Mouse (Mus musculus) heart, postnatal 0 days (tissue): ENCODE measurements around the gene Kif23. TPM values are rescaled to one million over a fixed set of nuclear protein-coding genes. Genes with fewer than 3 reads are reported as not detected.
A peak's percentile ranks its signal among the peaks of the same experiment; 100 is the strongest.

Experiments used
- ATAC-seq: fragments of 200-750 bp; cut with Nextera tagmentation; 2 replicates; pipeline ENCODE4 v1.8.0; 2017; ENCODE audit warnings: low read depth, moderate number of reproducible peaks, moderate library complexity; ENCODE audit not compliant: insufficient read depth
- DNase-seq: peaks from one replicate; pipeline ENCODE4 v3.0.0-alpha.2; 2016; ENCODE audit warnings: low spot score
- H3K27ac ChIP-seq: fragments of 300-500 bp; sonication (generic); 2 replicates; pipeline ENCODE4 v1.5.1; 2014; ENCODE audit warnings: low read depth, mild to moderate bottlenecking
- H3K27me3 ChIP-seq: fragments of 300-500 bp; sonication (generic); 2 replicates; pipeline ENCODE4 v1.6.1; 2014; ENCODE audit warnings: low read length, mixed read lengths; ENCODE audit not compliant: control insufficient read depth, insufficient read depth
- H3K36me3 ChIP-seq: fragments of 300-500 bp; sonication (generic); replicated peaks from 2 replicates; pipeline ENCODE4 v1.6.1; 2014; ENCODE audit warnings: low read length, mixed read lengths; ENCODE audit not compliant: control insufficient read depth, insufficient read depth
- H3K4me1 ChIP-seq: fragments of 300-500 bp; sonication (generic); 2 replicates; pipeline ENCODE4 v1.6.1; 2014; ENCODE audit warnings: antibody characterized with exemption; ENCODE audit not compliant: control insufficient read depth, insufficient read depth
- H3K4me2 ChIP-seq: fragments of 300-500 bp; sonication (generic); 2 replicates; pipeline ENCODE4 v1.6.1; 2014; ENCODE audit warnings: low read depth, mild to moderate bottlenecking, low read length, moderate library complexity
- H3K4me3 ChIP-seq: fragments of 300-500 bp; sonication (generic); 2 replicates; pipeline ENCODE4 v1.5.1; 2014; ENCODE audit warnings: low read depth, low read length
- H3K9ac ChIP-seq: fragments of 300-500 bp; sonication (generic); replicated peaks from 2 replicates; pipeline ENCODE4 v1.6.1; 2014; ENCODE audit warnings: low read depth, low read length, mixed read lengths
- H3K9me3 ChIP-seq: fragments of 300-500 bp; sonication (generic); replicated peaks from 2 replicates; pipeline ENCODE4 v1.6.1; 2016; ENCODE audit warnings: low read length; ENCODE audit not compliant: control insufficient read depth
- CTCF ChIP-seq: IDR thresholded peaks from 2 replicates; pipeline ENCODE4 v1.5.1; 2016; ENCODE audit warnings: antibody characterized with exemption, control low read depth, low read depth
- EP300 ChIP-seq: IDR thresholded peaks from 2 replicates; pipeline ENCODE4 v1.6.1; 2016; ENCODE audit warnings: antibody characterized with exemption, low read depth
- WGBS: fragments of 180-500 bp; shearing (Covaris S2); extraction: QIAGEN DNeasy Blood & Tissue Kit; methylation state at CpG from one replicate; pipeline ENCODE4 v1.1.7; 2014; 5-methylcytosine and 5-hydroxymethylcytosine counted together
- polyA plus RNA-seq: library from polyadenylated mRNA; unstranded; fragments of >200 nt; fragmentation: Nextera tagmentation; extraction: Ambion mirVana; gene quantifications from 2 replicates; pipeline ENCODE4 v1.2.1, GENCODE M21; 2015
- total RNA-seq: library from RNA; depleted of rRNA; stranded (reverse); fragments of >200 nt; gene quantifications from 2 replicates; pipeline ENCODE4 v1.2.3, GENCODE M21; 2014; ENCODE audit warnings: low replicate concordance

The Kif23 gene
- total and polyA plus RNA-seq, 2 experiments from 2014 or later: 9.9 to 17.6 TPM

DNA sequence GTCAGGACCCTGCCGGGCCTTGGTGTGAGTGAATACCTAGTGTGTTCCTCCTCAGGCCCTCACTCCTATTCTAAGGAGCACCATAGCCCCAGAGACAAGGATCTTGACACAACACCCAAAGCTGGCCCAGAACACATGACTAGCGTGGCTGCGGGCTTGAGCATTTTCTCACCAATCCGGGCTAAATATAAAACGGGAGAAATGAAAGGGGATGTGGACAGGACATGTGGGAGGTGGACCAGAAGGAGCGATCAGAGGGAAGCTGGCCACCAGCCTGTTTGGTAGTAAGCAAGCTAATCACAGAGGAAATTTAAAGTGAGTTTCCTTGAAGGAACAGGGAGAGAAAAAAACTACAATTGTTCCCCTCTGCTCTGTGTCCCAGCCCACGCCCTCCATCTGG, 60.6 kb downstream of the Kif23 start:
- Histone ChIP-seq H3K4me2 (no peak overlapping the region), H3K27me3 (no peaks in the 10 kb centered on the region), H3K4me3 (no peak overlapping the region), H3K9ac (no peak overlapping the region), H3K9me3 (no peaks in the 10 kb centered on the region), H3K36me3 (no peaks in the 10 kb centered on the region), H3K4me1 (peaks cover 14% of the 10 kb centered on the region), H3K27ac (no peak overlapping the region)
- ATAC-seq (no peak), DNase-seq (no peak)
- TF ChIP-seq CTCF (no peak), EP300 (no peak)
- WGBS: 55% methylated on average over 7 of the region's 7 CpGs

DNA sequence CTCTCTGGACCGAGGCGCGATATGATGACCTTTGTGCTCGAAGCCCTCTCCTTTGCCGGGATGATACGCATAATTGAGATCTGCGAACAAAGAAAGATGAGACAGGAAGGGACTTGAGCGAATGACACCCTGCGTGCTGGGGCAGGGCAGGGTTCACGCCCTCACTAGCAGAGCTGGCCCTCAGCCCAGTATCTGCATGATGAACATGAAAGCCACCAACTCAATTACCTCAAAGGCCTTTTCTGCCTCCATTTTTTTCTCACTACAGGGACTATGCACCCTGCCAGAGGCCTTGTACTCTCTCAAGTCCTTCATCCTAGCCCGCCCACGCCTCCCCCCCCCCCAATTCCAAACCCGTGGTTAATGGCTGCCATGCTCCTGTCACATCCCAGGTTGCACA, 61.6 kb downstream of the Kif23 start:
- Histone ChIP-seq H3K27me3 (no peaks in the 10 kb centered on the region), H3K9me3 (no peaks in the 10 kb centered on the region), H3K36me3 (no peaks in the 10 kb centered on the region), H3K4me2 (no peak overlapping the region), H3K9ac (no peak overlapping the region), H3K4me1 (peaks cover 10% of the 10 kb centered on the region; the same call in 1 of the 2 replicates), H3K27ac (no peak overlapping the region), H3K4me3 (no peak overlapping the region)
- DNase-seq (no peak), ATAC-seq (no peak)
- WGBS: 44% methylated on average over 13 of the region's 13 CpGs
- TF ChIP-seq CTCF: no peak
- no peak for TF ChIP-seq EP300

DNA sequence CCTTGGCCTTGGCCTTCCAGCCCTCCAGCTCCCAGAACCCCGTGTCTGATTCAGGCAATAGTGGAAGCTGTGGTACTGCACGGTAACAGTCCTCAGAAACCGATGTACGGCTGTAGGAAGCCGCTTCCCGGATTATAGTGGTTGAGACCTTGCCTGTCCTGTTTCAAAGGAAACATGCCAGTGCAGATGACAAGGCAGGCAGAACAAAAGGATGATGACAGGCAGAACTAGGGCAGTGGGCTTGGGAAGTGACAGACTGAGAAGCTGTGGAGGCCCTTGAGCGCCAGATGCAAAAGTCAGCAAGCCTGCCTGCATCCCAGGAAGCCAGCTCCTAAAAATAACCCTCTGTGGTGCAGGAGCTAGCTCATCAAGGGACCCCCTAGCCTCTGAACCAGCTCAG, 62.2 kb downstream of the Kif23 start:
- H3K27ac ChIP-seq: no peak overlapping the region
- H3K36me3 ChIP-seq: no peaks in the 10 kb centered on the region
- H3K27me3 ChIP-seq: no peaks in the 10 kb centered on the region
- peaks cover 7% of the 10 kb centered on the region; the same call in 1 of the 2 replicates for H3K4me1 ChIP-seq
- ATAC-seq (no peak), DNase-seq (no peak)
- no peak overlapping the region for H3K4me3 ChIP-seq
- H3K9ac ChIP-seq: no peak overlapping the region
- no peaks in the 10 kb centered on the region for H3K9me3 ChIP-seq
- 39% methylated on average over 7 of the region's 7 CpGs for WGBS
- TF ChIP-seq CTCF (no peak), EP300 (no peak)
- H3K4me2 ChIP-seq: no peak overlapping the region

DNA sequence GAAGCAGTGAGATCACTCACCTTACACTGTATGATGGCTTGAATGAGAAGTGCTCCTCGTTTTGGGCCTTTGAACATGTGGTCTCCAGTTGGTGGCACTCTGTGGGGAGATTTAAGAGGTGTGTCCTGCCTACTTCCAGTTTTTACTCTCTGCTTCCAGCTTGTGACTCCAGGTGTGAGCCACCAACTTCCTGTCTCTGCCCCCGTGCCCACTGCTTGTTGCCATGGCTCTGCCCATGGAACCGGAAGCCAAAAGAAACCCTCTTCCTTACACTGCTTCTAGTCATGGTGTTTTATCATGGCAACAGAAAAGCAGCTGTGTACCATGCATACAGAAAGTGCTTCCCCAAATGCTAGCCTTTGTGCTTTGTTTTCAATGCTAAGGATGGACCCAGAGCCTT, 64.4 kb downstream of the Kif23 start:
- ATAC-seq (no peak), DNase-seq (no peak)
- Histone ChIP-seq H3K4me3 (no peak overlapping the region), H3K9ac (no peak overlapping the region), H3K27ac (no peak overlapping the region), H3K4me1 (peaks cover 5% of the 10 kb centered on the region; the same call in 1 of the 2 replicates), H3K9me3 (no peaks in the 10 kb centered on the region), H3K27me3 (peaks cover 9% of the 10 kb centered on the region; the same call in 1 of the 2 replicates), H3K36me3 (no peaks in the 10 kb centered on the region), H3K4me2 (no peak overlapping the region)
- no peak for TF ChIP-seq EP300
- TF ChIP-seq CTCF: no peak
- 60% methylated on average over 3 of the region's 3 CpGs for WGBS

DNA sequence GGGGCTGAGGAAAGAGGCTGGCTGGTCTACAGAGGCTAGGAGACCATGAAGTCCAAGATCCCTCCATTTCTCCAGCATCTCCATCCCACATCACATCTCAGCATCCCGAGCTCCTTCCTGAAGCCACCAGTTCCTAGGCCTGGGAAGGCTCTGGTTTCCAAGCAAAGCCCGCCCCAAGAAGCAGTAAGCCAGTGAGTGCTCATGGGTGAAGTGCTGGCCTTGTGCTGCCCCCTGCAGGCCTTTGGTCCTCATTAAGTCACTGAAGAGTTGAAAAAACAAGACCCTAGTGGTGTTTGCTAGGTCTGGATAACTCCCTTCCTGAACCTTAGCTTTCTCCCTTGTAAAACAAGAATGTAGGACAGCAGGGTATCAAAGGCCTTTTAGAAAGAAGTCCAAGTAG, 67.7 kb downstream of the Kif23 start:
- 37% methylated on average over 2 of the region's 2 CpGs for WGBS

DNA sequence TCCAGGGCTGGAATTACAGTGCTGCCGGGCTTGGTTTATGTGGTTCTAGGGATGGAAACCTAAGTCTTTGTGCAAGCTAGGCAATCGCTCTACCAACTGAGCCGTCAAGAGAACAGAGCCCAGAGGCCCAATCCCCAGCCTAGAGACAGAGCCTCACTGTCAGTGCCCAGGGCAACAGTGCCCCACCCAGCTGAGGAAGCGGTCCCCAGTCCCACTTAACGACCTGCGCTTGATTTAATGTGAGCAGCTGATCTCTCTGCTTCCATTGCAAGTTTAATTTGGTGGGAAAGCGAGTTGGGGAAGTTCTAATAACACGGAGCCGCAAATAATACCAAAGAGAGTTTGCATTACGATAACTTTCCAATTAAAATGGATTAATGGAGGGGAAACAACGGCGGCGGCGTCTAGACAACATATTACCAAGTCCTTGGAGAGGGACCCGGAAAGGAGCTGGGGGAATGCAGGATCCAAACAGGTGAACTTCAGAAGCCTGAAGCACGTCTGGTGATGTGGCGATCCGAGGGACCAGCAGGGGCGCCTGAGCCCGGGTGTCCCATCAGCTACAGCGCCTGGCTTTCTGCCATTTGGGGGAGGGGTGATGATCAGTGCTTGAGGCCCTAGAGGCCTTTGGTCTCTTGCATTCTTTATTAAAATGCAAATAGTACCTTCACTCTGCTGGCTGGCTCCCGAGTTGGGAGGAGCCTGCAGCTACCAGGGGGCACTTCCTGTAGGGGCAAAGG, 69.0 kb downstream of the Kif23 start:
- Histone ChIP-seq H3K9ac (no peak overlapping the region), H3K9me3 (no peaks in the 10 kb centered on the region), H3K4me3 (no peak overlapping the region), H3K4me1 (no peaks in the 10 kb centered on the region), H3K4me2 (no peak overlapping the region), H3K27ac (no peak overlapping the region), H3K27me3 (peaks cover 19% of the 10 kb centered on the region), H3K36me3 (no peaks in the 10 kb centered on the region)
- no peak for TF ChIP-seq EP300
- peak; percentile 25; the same call in 1 of the 2 replicates for TF ChIP-seq CTCF
- no peak for DNase-seq
- no peak for ATAC-seq
- WGBS: 28% methylated on average over 22 of the region's 22 CpGs

More for the DNA sequence above, 67.7 kb downstream of the Kif23 start:
- DNase-seq: peak; percentile 36
- H3K4me1 ChIP-seq: no peaks in the 10 kb centered on the region
- no peak overlapping the region for H3K4me3 ChIP-seq
- H3K4me2 ChIP-seq: no peak overlapping the region
- H3K36me3 ChIP-seq: no peaks in the 10 kb centered on the region
- no peak overlapping the region for H3K9ac ChIP-seq
- ATAC-seq: no peak
- H3K27ac ChIP-seq: no peak overlapping the region
- TF ChIP-seq EP300 (no peak), CTCF (peak; percentile 58)
- peaks cover 19% of the 10 kb centered on the region for H3K27me3 ChIP-seq
- H3K9me3 ChIP-seq: no peaks in the 10 kb centered on the region
